Mouse (Mus musculus) forebrain, embryonic 16.5 days (tissue): Measurements from ENCODE around the gene Kcnk10. TPM values are rescaled to one million over a fixed set of nuclear protein-coding genes. Genes with fewer than 3 reads are reported as not detected.
A peak's percentile ranks its signal among the peaks of the same experiment; 100 is the strongest.

ENCODE experiments used
- ATAC-seq: fragments of 200-750 bp; cut with Nextera tagmentation; 2 replicates; pipeline ENCODE4 v1.8.0; 2017; ENCODE audit warnings: mild to moderate bottlenecking, moderate library complexity
- H3K27ac ChIP-seq: fragments of 300-500 bp; sonication (generic); 2 replicates; pipeline ENCODE4 v1.5.1; 2014; ENCODE audit warnings: low read length, control low read depth
- H3K27me3 ChIP-seq: fragments of 300-500 bp; sonication (generic); replicated peaks from 2 replicates; pipeline ENCODE4 v1.6.1; 2014; ENCODE audit warnings: low read length; ENCODE audit not compliant: control insufficient read depth, insufficient read depth
- H3K36me3 ChIP-seq: fragments of 300-500 bp; sonication (generic); 2 replicates; pipeline ENCODE4 v1.6.1; 2014; ENCODE audit not compliant: control insufficient read depth, insufficient read depth
- H3K4me1 ChIP-seq: fragments of 300-500 bp; sonication (generic); replicated peaks from 2 replicates; pipeline ENCODE4 v1.6.1; 2014; ENCODE audit warnings: low read length; ENCODE audit not compliant: control insufficient read depth, insufficient read depth
- H3K4me2 ChIP-seq: fragments of 300-500 bp; sonication (generic); 2 replicates; pipeline ENCODE4 v1.6.1; 2014; ENCODE audit warnings: mild to moderate bottlenecking, low read length, control low read depth
- H3K4me3 ChIP-seq: fragments of 300-500 bp; sonication (generic); replicated peaks from 2 replicates; pipeline ENCODE4 v1.5.1; 2014; ENCODE audit warnings: mild to moderate bottlenecking, low read length, control low read depth
- H3K9ac ChIP-seq: fragments of 300-500 bp; sonication (generic); replicated peaks from 2 replicates; pipeline ENCODE4 v1.6.1; 2014; ENCODE audit warnings: low read depth, low read length, control low read depth
- H3K9me3 ChIP-seq: fragments of 300-500 bp; sonication (generic); 2 replicates; pipeline ENCODE4 v1.6.1; 2016; ENCODE audit warnings: low read length; ENCODE audit not compliant: control insufficient read depth
- WGBS: fragments of 180-500 bp; shearing (Covaris S2); extraction: QIAGEN DNeasy Blood & Tissue Kit; methylation state at CpG from one replicate; pipeline ENCODE4 v1.1.7; 2014; 5-methylcytosine and 5-hydroxymethylcytosine counted together
- polyA plus RNA-seq: library from polyadenylated mRNA; unstranded; fragments of >200 nt; fragmentation: Nextera tagmentation; extraction: Ambion mirVana; gene quantifications from 2 replicates; pipeline ENCODE4 v1.2.1, GENCODE M21; 2015

The Kcnk10 gene
- polyA plus RNA-seq, 1 experiment from 2014 or later = 58.8 TPM

DNA sequence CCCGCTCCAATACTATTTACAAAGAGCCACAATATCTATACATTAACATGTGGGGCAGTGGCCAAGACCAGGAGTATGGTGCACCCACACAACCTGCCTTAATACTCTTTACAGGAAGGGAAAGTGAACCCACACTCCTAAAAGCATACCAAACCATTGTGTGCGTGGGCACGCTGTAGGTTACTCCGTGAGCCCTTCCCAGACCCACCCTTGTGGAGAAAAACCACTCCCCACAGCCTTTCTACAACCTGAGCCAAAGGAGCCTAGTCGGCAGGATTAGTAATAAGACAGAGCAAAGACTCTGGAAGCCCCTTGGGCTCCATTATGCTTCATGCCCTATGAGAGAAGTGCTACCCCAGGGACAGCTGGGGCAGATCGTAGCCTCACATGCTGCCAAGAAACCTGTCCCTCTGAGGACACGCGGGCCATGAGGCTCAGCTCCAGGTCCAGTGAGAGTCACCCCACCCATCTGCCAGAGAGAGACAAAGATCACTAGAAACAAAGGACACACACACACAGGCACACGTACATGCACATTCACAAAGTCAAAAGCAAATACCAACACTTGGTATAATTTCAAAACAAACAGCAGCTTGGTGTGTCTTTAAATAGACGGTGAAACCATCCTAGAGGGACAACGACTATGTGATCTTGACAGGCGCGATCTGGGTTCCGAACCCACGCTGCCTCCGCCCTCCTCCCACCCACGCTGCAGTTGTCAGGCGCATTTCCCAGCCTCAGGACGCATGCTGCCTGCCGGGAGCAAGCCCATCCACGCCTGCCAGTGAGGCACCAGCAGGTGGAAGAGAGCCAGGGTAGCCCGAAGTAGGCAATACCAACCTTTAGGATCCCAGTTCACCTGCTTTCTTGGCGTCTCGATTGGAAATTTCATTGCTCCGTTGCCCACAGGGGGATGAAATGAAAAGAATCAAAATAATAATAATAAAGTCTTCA lies 4.5 kb downstream of the Kcnk10 start:
- H3K27me3 ChIP-seq = no peaks in the 10 kb centered on the region
- H3K4me3 ChIP-seq = peak overlapping the region; percentile 65
- peak overlapping the region; percentile 94 for H3K27ac ChIP-seq
- H3K9me3 ChIP-seq = no peaks in the 10 kb centered on the region
- no peaks in the 10 kb centered on the region for H3K36me3 ChIP-seq
- peaks cover 59% of the 10 kb centered on the region for H3K4me1 ChIP-seq
- H3K9ac ChIP-seq = peak overlapping the region; percentile 84
- peak; percentile 57 for ATAC-seq
- H3K4me2 ChIP-seq = peak overlapping the region; percentile 66
- WGBS = 2% methylated on average over 25 of the region's 25 CpGs

DNA sequence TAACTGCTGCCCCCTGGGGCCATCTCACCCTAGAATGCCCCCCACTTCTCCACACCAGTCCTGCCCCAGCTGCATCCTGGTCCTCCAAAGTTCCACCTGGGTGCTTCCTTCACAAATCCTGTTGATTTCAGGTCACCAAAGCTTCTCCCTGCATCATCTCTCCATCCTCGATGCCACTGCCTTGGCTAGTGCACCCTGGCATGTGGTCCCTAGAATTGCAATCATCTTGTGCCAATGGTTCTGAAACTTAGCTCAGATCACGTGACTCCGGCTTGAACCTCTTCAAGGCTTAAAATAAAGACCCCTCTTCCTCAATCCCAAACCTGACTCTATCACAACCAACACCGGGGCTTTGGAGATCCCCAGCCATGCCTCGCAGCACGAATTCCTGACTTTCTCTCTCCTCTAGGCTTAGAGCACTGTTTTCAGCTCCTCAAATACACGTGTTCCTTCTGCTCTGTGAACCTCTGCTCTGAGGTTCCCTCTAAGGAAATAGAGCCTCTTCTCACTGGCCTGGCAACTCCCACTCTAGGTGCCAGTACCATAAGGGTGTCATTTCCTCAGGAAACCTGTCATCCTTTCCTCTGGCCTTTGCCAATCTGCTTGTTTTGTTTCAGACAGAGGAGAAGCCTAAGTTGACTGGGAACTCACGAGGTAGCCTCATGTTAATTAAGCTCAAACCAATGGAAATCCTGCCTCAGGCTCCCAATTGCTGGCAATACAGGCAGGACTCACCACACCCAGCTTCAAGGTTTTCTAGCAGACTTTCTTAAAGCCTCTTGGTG lies 6.0 kb downstream of the Kcnk10 start:
- H3K4me3 ChIP-seq = peak overlapping the region; percentile 65
- 31% methylated on average over 8 of the region's 8 CpGs for WGBS
- peak overlapping the region; percentile 43 for H3K9ac ChIP-seq
- H3K4me1 ChIP-seq = peaks cover 64% of the 10 kb centered on the region
- no peak for ATAC-seq
- peak overlapping the region; percentile 54 for H3K27ac ChIP-seq
- H3K4me2 ChIP-seq = peak overlapping the region; percentile 66
- H3K36me3 ChIP-seq = no peaks in the 10 kb centered on the region
- H3K27me3 ChIP-seq = no peaks in the 10 kb centered on the region
- no peaks in the 10 kb centered on the region for H3K9me3 ChIP-seq

DNA sequence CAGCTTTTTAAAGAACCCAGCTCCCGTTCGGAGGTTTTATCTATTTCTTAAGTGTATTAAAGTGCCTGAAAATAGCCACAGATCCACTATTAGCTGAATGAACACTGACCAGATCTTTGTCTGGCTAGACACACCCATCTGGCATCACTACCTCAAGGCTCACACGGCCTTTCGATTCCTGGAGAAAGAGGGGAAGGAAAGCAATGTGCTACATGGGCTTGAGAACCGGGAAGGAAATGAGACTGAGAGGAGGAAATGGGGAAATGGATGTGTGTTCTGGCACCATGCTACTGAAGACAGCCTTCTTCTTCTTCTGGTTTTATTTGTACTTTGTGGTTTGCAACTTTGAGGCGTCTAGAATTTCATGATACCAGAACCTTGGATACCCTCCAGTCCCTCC lies 8.7 kb downstream of the Kcnk10 start:
- H3K9me3 ChIP-seq = no peaks in the 10 kb centered on the region
- no peak overlapping the region for H3K4me3 ChIP-seq
- no peaks in the 10 kb centered on the region for H3K36me3 ChIP-seq
- H3K4me1 ChIP-seq = peaks cover 67% of the 10 kb centered on the region
- no peak for ATAC-seq
- no peaks in the 10 kb centered on the region for H3K27me3 ChIP-seq
- H3K9ac ChIP-seq = peak overlapping the region; percentile 26; the same call in 1 of the 2 replicates
- WGBS = 68% methylated on average over 6 of the region's 6 CpGs
- H3K4me2 ChIP-seq = no peak overlapping the region
- H3K27ac ChIP-seq = peak overlapping the region; percentile 40; the same call in 1 of the 2 replicates

- H3K9ac ChIP-seq = no peak overlapping the region
- no peak overlapping the region for H3K4me3 ChIP-seq
- WGBS = 42% methylated on average over 6 of the region's 6 CpGs
- H3K27me3 ChIP-seq = no peaks in the 10 kb centered on the region
- no peaks in the 10 kb centered on the region for H3K9me3 ChIP-seq
- H3K36me3 ChIP-seq = no peaks in the 10 kb centered on the region
- peaks cover 81% of the 10 kb centered on the region for H3K4me1 ChIP-seq
- ATAC-seq = no peak
- peak overlapping the region; percentile 1 for H3K27ac ChIP-seq
- peak overlapping the region; percentile 1 for H3K4me2 ChIP-seq
These were observed 10.2 kb downstream of the Kcnk10 start for GRCm38 (mm10) chr12:98567877-98568276.

DNA sequence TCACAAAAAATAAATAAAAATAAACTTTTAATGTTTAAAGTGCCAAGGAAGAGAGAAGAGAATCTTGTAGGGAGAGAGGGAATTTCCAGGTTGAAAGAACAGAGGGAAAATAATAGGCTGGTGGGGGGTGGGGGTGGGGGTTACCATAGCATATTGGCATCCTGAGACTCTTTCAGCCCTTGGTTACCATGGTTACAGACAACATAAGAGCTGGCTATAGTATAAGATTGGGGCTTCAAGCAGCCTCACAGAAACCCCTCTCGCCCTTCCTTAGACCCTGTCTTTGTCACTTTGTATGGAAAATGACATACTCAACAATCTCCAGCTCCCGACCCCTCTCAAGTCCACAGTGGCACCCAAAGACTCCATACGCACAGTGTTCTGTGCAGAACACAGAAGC lies 13.7 kb downstream of the Kcnk10 start:
- Histone ChIP-seq H3K4me2 (peak overlapping the region; percentile 15), H3K4me3 (no peak overlapping the region), H3K27me3 (no peaks in the 10 kb centered on the region), H3K36me3 (no peaks in the 10 kb centered on the region), H3K4me1 (peaks cover 78% of the 10 kb centered on the region), H3K27ac (peak overlapping the region; percentile 67), H3K9ac (no peak overlapping the region), H3K9me3 (no peaks in the 10 kb centered on the region)
- ATAC-seq = no peak
- 3% methylated on average over 3 of the region's 3 CpGs for WGBS

DNA sequence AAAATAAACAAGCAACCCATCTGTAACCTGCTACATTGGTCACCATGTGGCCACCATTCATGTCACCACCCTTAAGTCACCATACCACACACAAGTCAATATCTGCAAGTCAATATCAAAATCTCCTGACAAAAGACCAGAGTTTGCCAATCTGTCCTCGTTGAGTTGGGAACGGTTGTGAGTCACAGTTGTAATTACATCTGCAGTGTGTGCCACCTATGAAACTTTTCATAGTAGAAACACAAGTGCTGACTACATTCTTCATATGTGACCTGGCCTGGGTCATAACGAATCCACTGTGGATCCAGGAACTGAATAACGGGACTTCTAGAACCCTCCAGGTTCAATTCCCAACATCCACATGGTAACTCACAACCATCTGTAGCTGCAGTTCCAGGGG lies 14.8 kb downstream of the Kcnk10 start:
- H3K36me3 ChIP-seq = no peaks in the 10 kb centered on the region
- no peaks in the 10 kb centered on the region for H3K27me3 ChIP-seq
- no peaks in the 10 kb centered on the region for H3K9me3 ChIP-seq
- H3K4me2 ChIP-seq = peak overlapping the region; percentile 36; the same call in 1 of the 2 replicates
- 30% methylated on average over 4 of the region's 4 CpGs for WGBS
- no peak overlapping the region for H3K4me3 ChIP-seq
- peak overlapping the region; percentile 83 for H3K27ac ChIP-seq
- no peak overlapping the region for H3K9ac ChIP-seq
- no peak for ATAC-seq
- H3K4me1 ChIP-seq = peaks cover 67% of the 10 kb centered on the region

DNA sequence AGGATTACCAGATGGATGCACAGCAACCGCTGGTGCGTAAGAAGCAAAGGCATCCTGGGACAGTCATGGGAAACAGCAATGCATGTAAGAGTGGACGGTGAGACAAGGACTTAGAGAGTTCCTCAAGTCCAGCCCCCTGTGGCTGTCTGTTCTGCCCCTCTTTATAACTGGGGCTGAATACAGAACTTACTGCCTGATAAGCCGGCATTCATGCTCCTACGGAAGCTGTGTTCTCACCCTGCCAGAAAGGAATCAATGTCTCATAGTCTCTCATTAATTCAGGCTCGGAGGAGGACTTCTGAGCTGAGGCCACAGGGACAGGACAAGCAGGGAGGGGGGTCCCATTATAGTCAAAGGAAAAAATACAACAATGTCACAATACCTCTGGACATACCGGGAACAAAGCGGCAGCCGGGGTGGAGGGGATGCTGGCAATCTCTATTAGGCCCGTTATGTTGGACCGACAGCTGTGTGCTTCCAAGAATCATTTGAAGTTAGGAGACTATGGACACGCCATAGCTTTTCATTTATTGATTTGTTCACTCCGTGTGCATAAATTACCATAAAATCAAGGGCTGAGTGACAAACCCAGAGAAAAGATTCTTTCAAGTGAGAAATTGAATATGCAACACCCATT lies 15.7 kb downstream of the Kcnk10 start:
- Histone ChIP-seq H3K9ac (peak overlapping the region; percentile 34; the same call in 1 of the 2 replicates), H3K27ac (peak overlapping the region; percentile 83), H3K9me3 (no peaks in the 10 kb centered on the region), H3K36me3 (no peaks in the 10 kb centered on the region), H3K4me1 (peaks cover 59% of the 10 kb centered on the region), H3K4me2 (peak overlapping the region; percentile 36), H3K27me3 (no peaks in the 10 kb centered on the region), H3K4me3 (peak overlapping the region; percentile 20)
- 7% methylated on average over 13 of the region's 13 CpGs for WGBS
- ATAC-seq = peak; percentile 90

DNA sequence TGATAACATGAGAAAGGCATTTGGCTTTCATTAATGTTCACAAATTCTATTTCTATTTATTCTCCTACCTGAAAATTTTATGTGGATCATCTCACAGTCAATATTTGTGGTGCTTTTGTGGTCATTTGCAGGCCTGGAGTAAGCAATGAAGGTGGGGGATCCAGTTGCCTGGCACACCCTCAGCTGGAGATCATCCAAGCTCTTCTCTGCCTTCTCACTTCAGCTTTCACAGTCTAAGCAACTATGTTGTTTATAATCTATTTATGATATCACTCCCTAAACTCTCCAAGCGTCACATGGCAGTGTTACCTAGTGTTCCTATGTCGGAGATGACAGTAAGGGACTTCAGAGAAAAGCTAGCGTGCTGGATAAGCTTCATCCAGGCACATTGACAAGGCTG lies 18.1 kb downstream of the Kcnk10 start:
- 60% methylated on average over 3 of the region's 3 CpGs for WGBS

More for the DNA sequence above, 18.1 kb downstream of the Kcnk10 start:
- Histone ChIP-seq H3K27me3 (no peaks in the 10 kb centered on the region), H3K9ac (no peak overlapping the region), H3K36me3 (no peaks in the 10 kb centered on the region), H3K4me1 (peaks cover 44% of the 10 kb centered on the region), H3K9me3 (no peaks in the 10 kb centered on the region), H3K4me3 (no peak overlapping the region), H3K27ac (no peak overlapping the region), H3K4me2 (no peak overlapping the region)
- no peak for ATAC-seq
